Comparison of ENCODE assay signal across 17 mouse cellular contexts in the genomic region with DNA sequence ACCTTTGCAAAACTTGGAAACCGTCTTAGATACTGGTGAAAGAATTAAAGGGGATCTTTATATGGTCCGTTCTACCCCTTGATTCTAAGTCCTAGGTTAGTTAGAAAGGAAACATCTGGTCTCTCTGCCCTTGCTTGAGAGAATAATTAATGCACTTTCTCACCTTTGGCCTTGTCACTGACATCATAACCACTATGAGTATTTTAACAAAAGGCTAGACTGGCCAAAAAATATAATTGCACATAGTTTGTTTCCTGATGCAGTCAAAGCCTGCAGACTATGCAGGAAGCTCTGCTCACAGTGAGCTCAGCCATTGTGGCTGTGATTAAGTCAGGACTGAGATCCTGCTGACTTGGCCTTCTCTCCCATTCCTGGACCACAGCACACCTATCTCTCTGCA. TPM values are rescaled to one million over a fixed set of nuclear protein-coding genes. Genes with fewer than 3 reads are reported as not detected.
A peak's percentile ranks its signal among the peaks of the same experiment; 100 is the strongest.
DNase-seq lines count a peak whose midpoint lies in the region.
"Had no signal": no experiment of that assay in that cellular context is flagged by ENCODE, and none has a peak within 500 bp of the region (broad histone marks: within the 10 kb centered on the region; RNA-seq: fewer than 3 reads in every experiment).

No protein-coding gene starts in this region.

- peaks cover 11% of the 10 kb centered on the region; the same call in 1 of the 2 replicates for H3K4me1 ChIP-seq in brown adipose tissue, adult 24 weeks (ENCODE audit: control insufficient read depth, insufficient read depth, insufficient read length, low read length)
- H3K4me1 ChIP-seq: neural tube, embryonic 13.5 days had no signal

- H3K27ac ChIP-seq in brown adipose tissue, adult 24 weeks (replicated peaks; ENCODE audit: low read depth, low read length), result peak overlapping the region; percentile 62; the same call in 1 of the 2 replicates
- H3K27ac ChIP-seq: hindbrain, postnatal 0 days; liver, embryonic 14.5 days; neural tube, embryonic 13.5 days had no signal

- H3K4me3 ChIP-seq in brown adipose tissue, adult 24 weeks (ENCODE audit: insufficient read depth, low read depth, low read length), result no peak overlapping the region
- H3K4me3 ChIP-seq: megakaryocyte, embryonic 14.5 days; neural tube, embryonic 13.5 days had no signal

- DNase-seq in kidney, adult 9 months, result peak; percentile 64
- no peak for DNase-seq in kidney, adult 18-20 months
- peak; percentile 42 for DNase-seq in 3T3-L1 (ENCODE audit: low read depth, low spot score)
- peak; percentile 21 to 56 for DNase-seq in kidney, postnatal 25 days
- no peak for DNase-seq in cerebellum, adult 8-10 months
- DNase-seq in gastrocnemius, postnatal 25 days, result no peak
- DNase-seq: adrenal gland, adult 8-10 months; cerebellum, postnatal 10 days; embryo, embryonic 11 days; gastrocnemius, postnatal 36 days; right cerebral cortex, postnatal 25 days; thymus, adult 2 months had no signal

RNA-seq across cellular contexts. Expression of a gene that starts 22.3 kb away (rescaled TPM):
- 111 and 122 TPM in 2 replicates for polyA plus RNA-seq in brown adipose tissue, adult 24 weeks (2012; ENCODE audit: insufficient read depth, insufficient read length, missing spikeins)
- total RNA-seq in gastrocnemius, postnatal 25 days (2021), result 100 to 1,000 TPM; 177 to 199 TPM

Comparison
In these comparisons a context has a peak if more than half of its experiments do, and no peak if none do; other contexts are left out.
1. DNase-seq: peak in kidney, adult 9 months (single experiment), 3T3-L1 (single experiment) and kidney, postnatal 25 days (2 of 2); none in kidney, adult 18-20 months (single experiment), cerebellum, adult 8-10 months (single experiment) and gastrocnemius, postnatal 25 days (single experiment).